Mouse (Mus musculus) ES-CJ7 (cell line): Measurements from ENCODE around the gene Tlx2.

ENCODE experiments used
- DNase-seq: peaks from one replicate; pipeline ENCODE4 v3.0.0; 2011; ENCODE audit warnings: low read depth, low spot score

Tlx2 gene

DNA sequence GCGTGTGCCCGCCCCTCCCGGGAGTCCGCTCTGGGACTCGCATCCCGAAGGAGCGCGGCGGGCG lies at the start of gene Tlx2:
Gene Tlx2 (minus strand): TSS at position 47 of the 64 bp plus-strand sequence.
- DNase-seq, result no peak

DNA sequence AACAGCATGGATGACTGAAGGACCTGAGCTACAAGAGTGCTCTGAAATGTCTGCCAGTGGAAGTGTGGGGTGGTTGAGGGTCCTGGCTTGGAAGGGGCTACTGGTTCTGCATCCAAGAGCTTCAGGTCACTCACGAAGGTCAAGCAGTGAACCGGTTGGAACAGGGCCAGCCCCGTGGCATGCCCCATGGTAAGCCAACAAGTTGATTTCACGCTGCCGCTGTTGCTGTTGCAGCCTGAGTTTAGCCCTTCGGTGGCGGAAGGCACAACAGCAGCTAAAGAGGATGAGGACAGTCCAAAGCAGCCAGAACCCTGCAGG lies 49.6 kb upstream of the Tlx2 start:
- no peak for DNase-seq

DNA sequence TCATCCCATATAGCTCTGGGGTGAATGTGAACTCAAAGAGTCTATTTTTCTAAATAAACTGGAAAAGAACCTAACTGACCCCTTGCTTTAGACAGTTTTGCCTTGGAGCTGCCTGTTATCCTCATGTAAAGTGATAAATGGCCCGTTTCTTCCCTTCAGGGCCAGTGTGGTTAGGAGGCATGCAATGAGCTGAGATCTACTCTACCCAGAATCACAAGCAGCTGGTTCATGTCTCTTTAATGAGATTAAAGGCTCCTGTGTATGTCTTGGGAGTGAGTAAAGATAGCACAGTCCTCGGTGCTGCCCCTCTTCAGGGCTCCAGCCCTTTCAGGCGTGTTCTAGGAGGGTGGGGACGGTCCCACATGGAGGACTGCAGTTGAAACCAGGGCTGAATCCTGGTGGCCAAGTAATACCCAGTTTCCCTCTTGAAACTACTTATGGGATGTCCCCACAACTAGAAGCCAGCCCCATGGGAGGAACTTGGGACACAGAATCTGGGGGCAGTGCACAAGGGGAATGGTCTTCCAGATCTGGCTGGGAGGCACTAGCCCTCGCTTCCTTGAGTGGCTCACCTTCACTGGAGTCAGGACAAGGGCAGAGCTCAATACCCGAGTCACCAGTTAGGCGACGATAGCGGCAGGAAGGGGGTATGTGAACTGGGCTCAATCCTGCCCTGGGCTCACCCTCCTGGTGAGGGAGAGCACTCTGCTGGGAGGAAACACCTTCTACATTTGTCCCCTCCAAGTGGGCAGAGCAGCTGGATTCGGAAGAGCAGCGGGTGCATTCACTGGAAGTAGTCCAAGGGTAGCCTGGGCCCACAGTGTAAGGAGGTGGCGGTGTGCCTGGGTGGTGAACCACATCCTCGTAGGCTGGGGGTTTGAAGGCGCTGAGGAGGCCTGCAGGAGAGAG lies 49.0 kb upstream of the Tlx2 start:
- no peak for DNase-seq

- no peak for DNase-seq
These were observed 48.3 kb upstream of the Tlx2 start for GRCm38 (mm10) chr6:83118369-83118768.

- DNase-seq, result no peak
These were observed 47.5 kb upstream of the Tlx2 start for GRCm38 (mm10) chr6:83117616-83118015.

DNA sequence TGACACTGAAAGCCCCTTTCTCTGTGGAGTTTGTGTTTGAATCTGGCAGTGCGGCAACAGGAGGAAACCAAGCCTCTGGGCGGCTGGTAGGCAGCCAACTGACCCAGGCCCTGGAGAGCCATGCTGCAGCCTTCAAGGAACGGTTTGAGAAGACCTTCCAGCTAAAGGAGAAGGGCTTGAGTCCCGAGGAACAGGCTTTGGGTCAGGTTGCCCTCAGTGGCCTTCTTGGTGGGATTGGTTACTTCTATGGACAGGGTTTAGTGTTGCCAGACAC lies 47.0 kb upstream of the Tlx2 start:
- no peak for DNase-seq

DNA sequence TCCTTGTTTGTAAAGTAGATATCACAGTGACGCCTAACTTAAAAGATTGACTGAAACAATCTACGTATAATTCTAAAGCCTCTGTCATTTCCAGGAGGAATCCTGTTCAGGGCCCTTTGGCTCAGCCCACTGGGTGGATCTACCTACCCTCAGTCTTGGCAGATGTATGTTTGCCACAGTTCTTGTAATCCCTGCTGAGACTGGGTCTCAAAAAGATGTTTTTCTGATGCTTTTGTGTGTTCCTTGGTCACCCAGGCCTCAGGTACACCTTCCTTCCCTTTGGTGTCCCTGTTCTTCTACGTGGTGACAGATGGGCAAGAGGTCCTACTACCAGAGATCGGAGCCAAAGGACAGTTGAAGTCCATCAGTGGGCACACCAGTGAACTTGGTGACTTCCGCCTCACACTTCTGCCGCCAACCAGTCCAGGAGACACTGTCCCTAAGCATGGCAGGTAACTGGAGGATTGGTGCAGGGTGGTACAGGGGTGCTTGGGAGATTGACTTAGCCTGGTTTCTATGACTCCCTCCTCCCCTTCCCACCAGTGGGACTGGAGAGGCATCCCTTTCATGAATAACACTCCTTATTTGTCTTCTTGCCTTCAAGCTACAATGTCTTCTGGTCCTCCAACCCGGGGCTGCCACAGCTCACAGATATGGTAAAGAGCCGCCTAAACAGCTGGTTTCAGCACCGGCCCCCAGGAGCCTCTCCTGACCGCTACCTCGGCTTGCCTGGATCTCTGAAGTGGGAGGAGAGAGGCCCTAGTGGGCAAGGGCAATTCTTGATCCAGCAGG lies 46.5 kb upstream of the Tlx2 start:
- DNase-seq, result no peak

DNA sequence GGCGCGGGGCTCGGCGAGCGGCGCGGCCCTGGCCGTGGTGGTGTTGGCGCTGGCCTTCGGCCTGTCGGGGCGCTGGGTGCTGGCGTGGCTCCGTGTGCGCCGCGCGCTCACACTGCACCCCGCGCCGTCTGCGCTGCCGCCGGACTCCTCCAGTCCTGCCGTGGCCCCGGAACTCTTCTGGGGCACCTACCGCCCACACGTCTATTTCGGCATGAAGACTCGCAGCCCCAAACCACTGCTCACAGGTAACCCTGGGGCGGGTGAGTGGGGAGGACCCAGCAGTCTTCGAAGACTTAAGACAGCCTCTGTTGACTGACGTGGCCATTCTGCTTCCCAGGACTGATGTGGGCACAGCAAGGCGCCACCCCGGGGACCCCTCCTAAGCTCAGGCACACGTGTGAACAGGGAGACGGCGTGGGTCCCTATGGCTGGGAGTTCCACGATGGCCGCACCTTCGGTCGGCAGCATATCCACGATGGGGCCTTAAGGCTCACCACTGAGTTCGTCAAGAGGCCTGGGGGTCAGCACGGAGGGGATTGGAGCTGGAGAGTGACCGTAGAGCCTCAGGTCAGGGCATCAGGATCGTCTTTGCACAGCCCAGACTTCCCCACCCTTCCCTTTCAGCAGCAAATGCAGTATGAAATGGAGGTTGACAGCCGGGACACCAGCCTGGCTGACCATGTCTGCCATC lies 45.7 kb upstream of the Tlx2 start:
- no peak for DNase-seq

DNA sequence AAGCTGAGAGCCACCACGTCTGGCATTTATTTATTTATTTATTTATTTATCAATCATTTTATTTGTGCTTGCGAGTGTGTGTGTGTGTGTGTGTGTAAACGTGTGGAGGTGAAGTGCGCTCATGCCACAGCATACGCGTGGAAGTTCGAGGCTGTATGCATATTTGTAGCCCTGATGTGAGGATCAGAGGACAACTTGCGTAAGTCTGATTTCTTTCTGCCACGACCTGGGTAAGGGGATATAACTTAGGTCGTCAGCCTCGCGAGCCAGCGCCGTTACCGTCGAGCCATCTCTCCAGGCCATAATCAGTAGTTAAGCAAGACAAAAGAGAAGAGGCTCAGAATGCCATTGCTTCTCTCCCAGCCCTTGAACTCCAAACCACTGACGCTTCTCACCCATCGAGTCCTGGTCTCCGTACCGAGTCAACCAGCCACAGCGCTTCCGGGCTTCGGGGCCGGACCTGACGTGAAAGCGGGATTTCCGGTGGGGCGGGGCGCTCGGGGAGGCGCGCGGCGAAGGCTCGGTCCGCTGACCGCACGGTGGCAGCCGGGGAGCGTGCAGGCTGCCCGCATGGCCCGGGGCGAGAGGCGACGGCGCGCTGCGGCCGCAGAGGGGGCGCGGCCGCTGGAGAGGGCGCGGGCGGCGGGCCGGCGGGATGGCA lies 45.0 kb upstream of the Tlx2 start, which contains the start of gene Mogs:
Gene Mogs (plus strand): TSS at position 486 of the 661 bp plus-strand sequence.
- DNase-seq, result peak; percentile 79

GRCm38 (mm10) chr6:83111510-83112136 lies 41.5 kb upstream of the Tlx2 start:
- no peak for DNase-seq

GRCm38 (mm10) chr6:83108762-83109668 lies 38.9 kb upstream of the Tlx2 start, which contains the start of gene Mrpl53:
Gene Mrpl53, plus strand, starts transcription at chr6:83109040.
- peak; percentile 64 for DNase-seq

- DNase-seq, result peak; percentile 91
These were observed 37.7 kb upstream of the Tlx2 start for GRCm38 (mm10) chr6:83107566-83108400.

GRCm38 (mm10) chr6:83104158-83104557 lies 34.1 kb upstream of the Tlx2 start:
- no peak for DNase-seq

DNA sequence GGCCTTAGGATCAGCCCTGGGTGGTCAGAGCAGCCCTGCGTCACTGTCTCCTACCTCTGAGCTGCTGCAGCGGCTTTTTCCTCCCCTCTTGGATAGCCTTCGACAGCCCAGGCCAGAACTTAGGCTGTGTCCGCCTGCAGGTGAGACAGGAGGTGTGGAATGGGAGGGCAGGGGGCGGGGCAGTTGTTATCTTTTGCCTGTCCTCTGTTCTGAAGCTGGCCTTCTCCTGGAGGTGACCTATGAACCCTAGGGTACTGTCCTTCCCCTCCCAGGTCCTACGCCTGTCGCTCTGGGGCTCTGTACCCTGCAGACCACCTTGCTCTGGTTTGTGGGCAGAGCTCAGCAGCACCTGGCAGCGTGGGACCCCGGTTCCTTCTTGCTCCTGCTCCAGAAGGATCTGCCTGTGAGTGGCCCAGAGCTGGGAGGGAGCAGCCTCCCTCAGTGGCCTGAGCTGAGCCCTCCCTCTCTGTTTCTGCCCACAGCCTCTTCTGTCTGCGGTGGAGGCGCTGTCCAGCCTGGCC lies 33.1 kb upstream of the Tlx2 start:
- DNase-seq, result no peak

DNA sequence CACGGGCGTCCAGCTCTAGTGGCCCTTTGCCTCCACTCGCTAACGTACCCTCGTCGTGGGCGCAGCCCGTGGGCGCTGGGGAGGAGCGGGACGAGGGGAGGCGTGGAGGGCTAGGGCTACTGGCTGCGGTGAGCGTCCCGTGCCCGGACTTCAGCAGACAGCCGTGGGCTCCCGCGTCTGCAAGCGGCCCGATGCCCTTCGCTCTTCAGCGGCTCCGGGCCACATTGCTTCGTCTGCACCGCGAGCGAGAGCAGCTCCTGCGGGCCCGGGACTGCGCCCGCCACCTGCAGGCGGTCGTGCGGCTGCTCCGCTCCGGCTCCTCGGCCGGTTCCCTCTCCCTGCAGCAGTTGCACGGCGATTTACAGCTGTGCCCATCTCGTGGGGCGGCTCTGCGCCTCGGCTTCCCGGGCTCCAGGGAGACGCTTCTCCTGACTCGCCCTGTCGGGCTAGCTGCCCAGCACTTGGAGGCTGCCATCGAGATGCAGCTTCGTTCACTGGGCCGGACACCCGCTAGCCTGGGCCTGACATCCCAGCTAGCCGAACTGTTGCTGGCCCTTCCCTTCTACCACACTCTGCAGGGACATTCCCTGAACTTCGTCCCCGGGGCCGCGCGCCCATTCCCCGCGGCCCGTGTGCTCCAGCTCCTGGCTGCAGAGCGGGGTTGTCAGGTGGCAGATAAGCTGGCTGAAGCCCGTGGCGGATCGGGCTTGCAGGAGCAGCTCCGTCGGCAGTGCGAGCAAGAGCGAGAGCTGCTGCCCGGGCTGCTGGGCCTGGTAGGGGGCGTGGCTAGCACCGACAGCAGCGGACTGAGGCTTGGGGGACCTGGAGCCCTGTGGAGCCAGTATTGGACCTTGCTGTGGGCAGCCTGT lies 31.8 kb upstream of the Tlx2 start:
- no peak for DNase-seq

DNA sequence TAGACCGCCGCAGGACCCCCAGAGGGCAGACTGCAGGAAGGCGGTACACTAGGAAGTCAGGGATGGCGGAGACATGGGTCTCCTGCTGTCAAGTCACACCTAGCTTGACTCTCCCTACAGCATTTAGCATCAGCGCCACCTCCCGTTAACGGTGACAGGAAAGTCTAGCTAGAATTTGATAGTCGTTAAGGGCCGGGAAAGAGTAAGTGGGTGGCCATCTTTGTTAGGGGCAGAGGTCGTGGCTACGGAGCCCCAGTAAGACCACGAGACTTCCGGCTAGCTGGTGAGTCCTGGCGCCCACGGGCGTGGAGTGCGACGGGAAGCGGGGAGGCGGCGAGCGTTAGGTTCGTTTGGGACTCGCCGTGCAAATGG lies 31.2 kb upstream of the Tlx2 start, which contains the start of the genes Ccdc142 and Gm42688:
Gene Ccdc142 (plus strand): TSS at position 286 of the 372 bp plus-strand sequence.
Gene Gm42688 (plus strand): TSS at position 302 of the 372 bp plus-strand sequence.
- DNase-seq, result peak; percentile 97

DNA sequence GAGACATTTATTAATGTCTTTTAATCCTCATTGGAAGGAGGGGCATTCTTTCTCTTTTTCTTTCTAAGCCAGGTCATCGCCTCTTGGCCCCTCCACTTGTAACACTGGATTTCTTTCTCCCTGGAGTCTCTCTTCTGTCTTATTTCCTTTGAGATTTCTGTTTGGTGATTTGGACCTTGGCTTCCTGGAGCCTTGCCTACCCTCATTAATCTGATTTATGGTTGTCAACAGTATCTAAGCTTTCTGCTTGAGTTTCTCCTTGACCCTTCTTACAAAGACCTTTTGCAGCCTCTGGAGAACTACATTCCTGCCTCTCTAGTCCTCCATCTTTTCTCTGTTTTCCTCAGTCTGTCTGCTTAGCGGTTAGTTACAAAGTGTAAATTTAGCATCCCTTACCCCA lies 28.3 kb upstream of the Tlx2 start:
- no peak for DNase-seq

GRCm38 (mm10) chr6:83095968-83096367 lies 25.9 kb upstream of the Tlx2 start:
- DNase-seq, result no peak
